Mouse (Mus musculus): ENCODE measurements around the gene Pla2g6.

Gene Pla2g6

GRCm38 (mm10) chr15:79328058-79328938, at the start of gene Pla2g6:
Pla2g6 (minus strand) TSS chr15:79328390.
- DNase-seq (ENCODE audit: extremely low read depth, low read depth): peak; percentile 96

- no peak for DNase-seq (ENCODE audit: extremely low read depth, low read depth)
Measured at GRCm38 (mm10) chr15:79377681-79378080, 49.5 kb upstream of the Pla2g6 start.

GRCm38 (mm10) chr15:79374760-79375159, 46.6 kb upstream of the Pla2g6 start:
- no peak for DNase-seq (ENCODE audit: extremely low read depth, low read depth)

GRCm38 (mm10) chr15:79370281-79370843, 42.2 kb upstream of the Pla2g6 start:
- no peak for DNase-seq (ENCODE audit: extremely low read depth, low read depth)

GRCm38 (mm10) chr15:79369452-79370280, 41.5 kb upstream of the Pla2g6 start:
- no peak for DNase-seq (ENCODE audit: extremely low read depth, low read depth)

GRCm38 (mm10) chr15:79368861-79369440, 40.8 kb upstream of the Pla2g6 start:
- no peak for DNase-seq (ENCODE audit: extremely low read depth, low read depth)

- DNase-seq (ENCODE audit: extremely low read depth, low read depth): no peak
Measured at GRCm38 (mm10) chr15:79368313-79368811, 40.2 kb upstream of the Pla2g6 start.

GRCm38 (mm10) chr15:79366402-79366801, 38.2 kb upstream of the Pla2g6 start:
- DNase-seq (ENCODE audit: extremely low read depth, low read depth): no peak

GRCm38 (mm10) chr15:79365068-79365467, 36.9 kb upstream of the Pla2g6 start:
- no peak for DNase-seq (ENCODE audit: extremely low read depth, low read depth)

GRCm38 (mm10) chr15:79364120-79364519, 35.9 kb upstream of the Pla2g6 start:
- DNase-seq (ENCODE audit: extremely low read depth, low read depth): no peak

GRCm38 (mm10) chr15:79361023-79361422, 32.8 kb upstream of the Pla2g6 start:
- DNase-seq (ENCODE audit: extremely low read depth, low read depth): no peak

GRCm38 (mm10) chr15:79360371-79360770, 32.2 kb upstream of the Pla2g6 start:
- DNase-seq (ENCODE audit: extremely low read depth, low read depth): no peak

- DNase-seq (ENCODE audit: extremely low read depth, low read depth): no peak
Measured at GRCm38 (mm10) chr15:79359954-79360353, 31.8 kb upstream of the Pla2g6 start.

- DNase-seq (ENCODE audit: extremely low read depth, low read depth): no peak
Measured at GRCm38 (mm10) chr15:79357974-79358690, 29.9 kb upstream of the Pla2g6 start.

GRCm38 (mm10) chr15:79357036-79357911, 29.1 kb upstream of the Pla2g6 start:
- DNase-seq (ENCODE audit: extremely low read depth, low read depth): no peak

- DNase-seq (ENCODE audit: extremely low read depth, low read depth): no peak
Measured at GRCm38 (mm10) chr15:79356481-79356880, 28.3 kb upstream of the Pla2g6 start.

- DNase-seq (ENCODE audit: extremely low read depth, low read depth): no peak
Measured at GRCm38 (mm10) chr15:79354619-79355018, 26.4 kb upstream of the Pla2g6 start.

- DNase-seq (ENCODE audit: extremely low read depth, low read depth): no peak
Measured at GRCm38 (mm10) chr15:79353690-79354305, 25.6 kb upstream of the Pla2g6 start.

- no peak for DNase-seq (ENCODE audit: extremely low read depth, low read depth)
Measured at GRCm38 (mm10) chr15:79352479-79352878, 24.3 kb upstream of the Pla2g6 start.

All from MEL-GATA-1-ER (cell line).